Mouse (Mus musculus): Measurements from ENCODE around the gene Ano1. TPM values are rescaled to one million over a fixed set of nuclear protein-coding genes. Genes with fewer than 3 reads are reported as not detected.

Ano1 gene
- polyA plus RNA-seq (2015; fragmentation: Nextera tagmentation; extraction: Ambion mirVana), result 9.0 and 9.3 TPM in 2 replicates

DNA sequence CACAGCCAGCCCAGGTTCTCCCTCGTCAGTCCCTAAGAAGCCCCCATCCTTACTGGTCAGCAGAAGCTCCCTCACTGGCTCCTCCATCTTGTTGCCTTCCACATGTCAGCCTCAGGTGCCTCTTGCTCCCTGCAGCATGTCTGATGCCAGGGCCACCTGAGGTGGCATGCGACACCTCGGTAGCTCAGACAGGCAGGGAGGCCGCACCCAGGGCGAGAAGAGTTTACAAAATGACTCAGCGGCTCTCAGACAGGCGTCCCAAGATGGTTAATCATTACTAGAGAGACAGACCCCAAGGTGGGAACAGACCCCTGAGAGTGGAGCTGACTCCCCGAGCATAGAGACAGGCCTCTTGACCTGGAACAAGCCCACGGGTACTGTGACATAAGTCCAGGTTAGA is at the start of gene Ano1:
TSS of gene Ano1 (minus strand) at position 142 of the 400 bp plus-strand sequence.
- H3K36me3 ChIP-seq (ENCODE audit: control insufficient read depth, insufficient read depth), result no peaks in the 10 kb centered on the region
- no peak within 1 kb of the TSS for H3K4me3 ChIP-seq (ENCODE audit: low read depth, low read length)
- ATAC-seq, result no peak
- H3K9me3 ChIP-seq (ENCODE audit: control insufficient read depth), result no peaks in the 10 kb centered on the region
- no peaks in the 10 kb centered on the region for H3K27me3 ChIP-seq (replicated peaks; ENCODE audit: control insufficient read depth, insufficient read depth, low read length)
- peaks cover 5% of the 10 kb centered on the region for H3K4me1 ChIP-seq (replicated peaks; ENCODE audit: control insufficient read depth, insufficient read depth, low read length)
- 48% methylated on average over 9 of the region's 9 CpGs for WGBS
- no peak within 1 kb of the TSS for H3K4me2 ChIP-seq (replicated peaks; ENCODE audit: low read depth)
- no peak within 1 kb of the TSS for H3K9ac ChIP-seq (ENCODE audit: low read depth, low read length)
- H3K27ac ChIP-seq (ENCODE audit: low read depth, low read length), result no peak within 1 kb of the TSS
- TF ChIP-seq CTCF (IDR thresholded peaks at IDR 0.05; ENCODE audit: low read depth), result no peak

DNA sequence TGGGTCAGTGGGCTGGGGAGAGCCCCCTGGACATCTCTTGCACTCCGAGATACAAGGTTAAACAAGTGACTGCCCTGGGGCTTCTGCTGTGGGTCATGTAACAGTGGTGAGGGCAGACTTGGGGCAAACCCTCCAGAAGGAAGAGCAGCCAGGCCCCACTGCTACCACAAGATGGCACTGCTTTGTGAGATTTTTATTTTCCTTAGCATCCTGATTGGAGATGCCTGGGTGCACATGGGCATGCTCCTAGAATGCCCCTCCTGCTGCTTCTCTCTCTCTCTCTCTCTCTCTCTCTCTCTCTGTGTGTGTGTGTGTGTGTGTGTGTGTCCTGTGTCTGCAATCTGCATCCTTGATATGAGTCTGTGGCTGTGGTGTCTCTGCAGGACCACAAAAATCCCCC is 46.7 kb upstream of the Ano1 start:
- ATAC-seq, result no peak
- Histone ChIP-seq H3K4me2 (replicated peaks; ENCODE audit: low read depth) (no peak overlapping the region), H3K36me3 (ENCODE audit: control insufficient read depth, insufficient read depth) (no peaks in the 10 kb centered on the region), H3K9ac (ENCODE audit: low read depth, low read length) (no peak overlapping the region), H3K27me3 (replicated peaks; ENCODE audit: control insufficient read depth, insufficient read depth, low read length) (no peaks in the 10 kb centered on the region; the same call in 1 of the 2 replicates), H3K27ac (ENCODE audit: low read depth, low read length) (no peak overlapping the region), H3K4me1 (replicated peaks; ENCODE audit: control insufficient read depth, insufficient read depth, low read length) (peaks cover 6% of the 10 kb centered on the region), H3K9me3 (ENCODE audit: control insufficient read depth) (no peaks in the 10 kb centered on the region), H3K4me3 (ENCODE audit: low read depth, low read length) (no peak overlapping the region)
- WGBS, result 68% methylated on average over 1 of the region's 1 CpGs
- TF ChIP-seq CTCF (IDR thresholded peaks at IDR 0.05; ENCODE audit: low read depth), result peak; percentile 77

DNA sequence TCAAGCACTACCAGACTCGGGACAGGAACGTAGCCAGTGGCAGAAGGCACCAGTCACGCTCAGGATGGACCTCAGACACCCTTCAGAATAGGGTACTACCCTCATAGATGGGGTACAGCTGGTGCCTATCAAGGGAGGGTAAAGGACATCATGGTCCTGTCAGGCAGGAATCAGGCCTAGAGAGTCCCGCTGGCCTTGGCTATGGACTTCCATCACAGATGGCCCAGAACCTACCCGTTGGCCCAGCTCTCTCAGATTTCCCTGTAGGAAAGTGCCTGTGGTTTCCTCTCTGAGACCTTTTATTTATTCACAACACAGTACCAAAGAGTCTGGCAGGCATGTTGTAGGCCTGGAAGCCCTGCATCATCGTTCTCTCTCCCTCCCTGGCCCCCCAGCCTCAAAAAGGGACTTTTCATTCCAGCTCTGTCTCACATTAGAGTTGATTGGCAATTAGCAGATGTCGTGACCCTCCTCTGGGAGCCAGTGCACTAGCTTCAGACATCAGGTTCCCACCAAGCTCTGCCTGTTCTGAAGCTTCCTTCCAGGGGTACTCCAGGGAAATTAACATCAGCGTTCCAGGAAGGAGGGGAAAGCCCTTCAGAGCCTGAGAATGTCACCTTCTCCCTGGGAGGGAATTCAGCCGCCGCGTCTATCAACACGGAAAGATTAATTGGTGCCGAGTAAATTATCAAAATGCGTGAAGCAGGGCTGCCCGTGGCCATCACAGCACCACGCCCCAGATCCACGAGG is 45.4 kb upstream of the Ano1 start:
- WGBS, result 69% methylated on average over 17 of the region's 17 CpGs
- Histone ChIP-seq H3K4me2 (replicated peaks; ENCODE audit: low read depth) (no peak overlapping the region), H3K27me3 (replicated peaks; ENCODE audit: control insufficient read depth, insufficient read depth, low read length) (no peaks in the 10 kb centered on the region; the same call in 1 of the 2 replicates), H3K4me1 (replicated peaks; ENCODE audit: control insufficient read depth, insufficient read depth, low read length) (peaks cover 6% of the 10 kb centered on the region), H3K4me3 (ENCODE audit: low read depth, low read length) (no peak overlapping the region), H3K9me3 (ENCODE audit: control insufficient read depth) (no peaks in the 10 kb centered on the region), H3K27ac (ENCODE audit: low read depth, low read length) (peak overlapping the region; percentile 70), H3K9ac (ENCODE audit: low read depth, low read length) (no peak overlapping the region), H3K36me3 (ENCODE audit: control insufficient read depth, insufficient read depth) (no peaks in the 10 kb centered on the region)
- TF ChIP-seq CTCF (IDR thresholded peaks at IDR 0.05; ENCODE audit: low read depth), result no peak
- ATAC-seq, result no peak

DNA sequence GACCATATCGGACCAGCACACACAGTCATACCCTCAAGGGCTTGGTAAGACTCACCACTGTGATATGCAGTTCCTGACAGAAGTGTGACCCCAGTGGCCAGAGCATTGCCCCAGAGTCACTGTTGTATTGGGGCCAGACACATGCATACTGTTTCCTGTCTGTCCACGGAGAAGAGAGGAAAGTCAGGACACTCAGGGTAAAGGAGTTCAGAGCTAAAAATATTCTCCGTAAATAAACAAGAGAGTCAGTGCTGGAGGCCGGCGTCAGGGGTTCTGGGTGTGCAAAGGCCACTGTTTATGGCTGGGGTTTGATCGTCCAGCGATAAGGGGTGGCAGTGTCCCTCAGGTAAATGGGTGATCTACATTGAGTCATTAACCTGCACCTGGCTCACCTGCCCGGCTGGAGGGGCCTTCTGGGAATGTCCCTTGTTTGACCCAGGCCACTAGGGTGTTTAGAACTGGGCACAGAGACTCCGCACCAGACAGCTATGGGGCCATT is 44.3 kb upstream of the Ano1 start:
- TF ChIP-seq CTCF (IDR thresholded peaks at IDR 0.05; ENCODE audit: low read depth), result 0 out of 2 replicates have a peak, but pooled peaks have one; percentile 4
- ATAC-seq, result peak; percentile 84
- WGBS, result 15% methylated on average over 9 of the region's 9 CpGs
- H3K36me3 ChIP-seq (ENCODE audit: control insufficient read depth, insufficient read depth), result no peaks in the 10 kb centered on the region
- H3K4me2 ChIP-seq (replicated peaks; ENCODE audit: low read depth), result no peak overlapping the region
- H3K9ac ChIP-seq (ENCODE audit: low read depth, low read length), result no peak overlapping the region
- peaks cover 6% of the 10 kb centered on the region for H3K4me1 ChIP-seq (replicated peaks; ENCODE audit: control insufficient read depth, insufficient read depth, low read length)
- no peak overlapping the region for H3K4me3 ChIP-seq (ENCODE audit: low read depth, low read length)
- no peaks in the 10 kb centered on the region for H3K9me3 ChIP-seq (ENCODE audit: control insufficient read depth)
- H3K27me3 ChIP-seq (replicated peaks; ENCODE audit: control insufficient read depth, insufficient read depth, low read length), result no peaks in the 10 kb centered on the region
- H3K27ac ChIP-seq (ENCODE audit: low read depth, low read length), result peak overlapping the region; percentile 70

DNA sequence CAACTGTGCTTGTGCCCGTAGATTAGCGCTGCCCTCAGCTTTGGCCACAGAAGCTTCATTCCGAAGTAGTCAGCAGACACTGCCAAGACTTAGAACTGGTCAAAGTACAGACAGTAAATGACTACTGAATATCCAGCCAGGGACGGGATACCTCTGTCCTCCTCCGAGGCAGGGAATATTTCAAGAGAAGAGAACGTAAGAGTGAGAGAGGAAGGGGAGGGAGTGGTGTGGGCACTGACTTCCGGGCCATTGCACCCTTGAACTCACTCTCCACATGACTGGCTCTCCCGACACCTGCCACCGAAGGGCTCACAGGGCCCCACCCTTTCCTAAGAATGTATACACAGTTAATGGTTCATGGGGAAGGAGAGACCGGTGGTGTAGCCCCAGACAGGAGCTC is 41.5 kb upstream of the Ano1 start:
- H3K27ac ChIP-seq (ENCODE audit: low read depth, low read length), result peak overlapping the region; percentile 86
- 40% methylated on average over 10 of the region's 10 CpGs for WGBS
- no peak for TF ChIP-seq CTCF (IDR thresholded peaks at IDR 0.05; ENCODE audit: low read depth)
- no peak overlapping the region for H3K4me3 ChIP-seq (ENCODE audit: low read depth, low read length)
- H3K4me1 ChIP-seq (replicated peaks; ENCODE audit: control insufficient read depth, insufficient read depth, low read length), result peaks cover 12% of the 10 kb centered on the region
- H3K36me3 ChIP-seq (ENCODE audit: control insufficient read depth, insufficient read depth), result no peaks in the 10 kb centered on the region
- peak; percentile 75 for ATAC-seq
- no peaks in the 10 kb centered on the region for H3K9me3 ChIP-seq (ENCODE audit: control insufficient read depth)
- H3K27me3 ChIP-seq (replicated peaks; ENCODE audit: control insufficient read depth, insufficient read depth, low read length), result no peaks in the 10 kb centered on the region
- H3K4me2 ChIP-seq (replicated peaks; ENCODE audit: low read depth), result no peak overlapping the region
- H3K9ac ChIP-seq (ENCODE audit: low read depth, low read length), result no peak overlapping the region

DNA sequence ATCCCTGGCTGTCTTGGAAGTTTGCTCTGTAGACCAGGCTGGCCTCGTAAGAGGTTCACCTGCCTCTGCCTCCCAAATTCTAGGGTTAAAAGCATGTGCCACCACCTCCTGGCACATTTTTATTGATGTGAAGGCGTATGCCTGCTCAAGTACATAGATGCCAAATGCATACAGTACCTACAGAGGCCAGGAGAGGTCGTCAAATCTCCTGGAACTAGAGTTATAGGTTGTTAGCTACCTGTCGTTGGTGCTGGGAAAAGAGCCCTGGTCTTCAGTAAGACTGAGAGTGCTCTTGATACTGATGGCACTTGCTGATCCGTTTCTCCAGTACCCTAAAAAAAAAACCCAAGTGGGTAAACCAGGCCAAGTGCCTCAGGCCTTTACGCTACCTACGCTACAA is 39.7 kb upstream of the Ano1 start:
- Histone ChIP-seq H3K9ac (ENCODE audit: low read depth, low read length) (no peak overlapping the region), H3K27me3 (replicated peaks; ENCODE audit: control insufficient read depth, insufficient read depth, low read length) (no peaks in the 10 kb centered on the region), H3K36me3 (ENCODE audit: control insufficient read depth, insufficient read depth) (no peaks in the 10 kb centered on the region), H3K4me1 (replicated peaks; ENCODE audit: control insufficient read depth, insufficient read depth, low read length) (peaks cover 6% of the 10 kb centered on the region), H3K27ac (ENCODE audit: low read depth, low read length) (no peak overlapping the region), H3K4me2 (replicated peaks; ENCODE audit: low read depth) (no peak overlapping the region), H3K4me3 (ENCODE audit: low read depth, low read length) (no peak overlapping the region), H3K9me3 (ENCODE audit: control insufficient read depth) (no peaks in the 10 kb centered on the region)
- no peak for ATAC-seq
- TF ChIP-seq CTCF (IDR thresholded peaks at IDR 0.05; ENCODE audit: low read depth), result 0 out of 2 replicates have a peak, but pooled peaks have one; percentile 3
- 92% methylated on average over 7 of the region's 7 CpGs for WGBS
